Mouse (Mus musculus) megakaryocyte-erythroid progenitor cell, adult 5-6 weeks (primary cell): ENCODE measurements around the gene Oaf. TPM values are rescaled to one million over a fixed set of nuclear protein-coding genes. Genes with fewer than 3 reads are reported as not detected.

ENCODE experiments used
- ATAC-seq: replicated peaks from 2 replicates; pipeline ENCODE4 v1.8.0; 2016; ENCODE audit warnings: mild to moderate bottlenecking, inconsistent platforms; ENCODE audit not compliant: severe bottlenecking, poor library complexity, low FRiP score, low TSS enrichment
- total RNA-seq, 2 experiments: library from RNA; stranded (forward) in 1 of 2; stranded (reverse) in 1 of 2; fragments of 200-1000, 215-1000 nt in 1 of 2; fragments of >200 nt in 1 of 2; fragmentation: Nextera tagmentation in 1 of 2; gene quantifications; 2 replicates each; pipeline ENCODE4 v1.2.3; 2014 to 2017

Gene Oaf
- total RNA-seq, 2 experiments from 2014 or later = 17.9 to 23.8 TPM

GRCm38 (mm10) chr9:43228745-43229144 is 11.0 kb downstream of the Oaf start:
- no peak for ATAC-seq

- ATAC-seq = no peak
Observed at GRCm38 (mm10) chr9:43227626-43228025, 12.1 kb downstream of the Oaf start.

GRCm38 (mm10) chr9:43226573-43227160 is 13.0 kb downstream of the Oaf start:
- ATAC-seq = no peak

- no peak for ATAC-seq
Observed at GRCm38 (mm10) chr9:43225481-43225880, 14.2 kb downstream of the Oaf start.

- peak; percentile 51 for ATAC-seq
Observed at GRCm38 (mm10) chr9:43224771-43225355, 14.8 kb downstream of the Oaf start.

GRCm38 (mm10) chr9:43222429-43222715 is 17.3 kb downstream of the Oaf start:
- ATAC-seq = no peak

GRCm38 (mm10) chr9:43221643-43222428 is 17.9 kb downstream of the Oaf start:
- ATAC-seq = peak; percentile 43; the same call in 1 of the 2 replicates

- ATAC-seq = no peak
Observed at GRCm38 (mm10) chr9:43210771-43211450, 28.8 kb downstream of the Oaf start.

GRCm38 (mm10) chr9:43210190-43210682 is 29.5 kb downstream of the Oaf start, which contains the start of gene Pou2f3:
Pou2f3 (minus strand) TSS chr9:43210369.
- ATAC-seq = no peak

- ATAC-seq = no peak
Observed at GRCm38 (mm10) chr9:43206022-43206390, 33.7 kb downstream of the Oaf start.

- no peak for ATAC-seq
Observed at GRCm38 (mm10) chr9:43205343-43206021, 34.2 kb downstream of the Oaf start.

- peak; percentile 87 for ATAC-seq
Observed at GRCm38 (mm10) chr9:43200212-43200611, 39.5 kb downstream of the Oaf start.

- no peak for ATAC-seq
Observed at GRCm38 (mm10) chr9:43194001-43194400, 45.7 kb downstream of the Oaf start.

GRCm38 (mm10) chr9:43191561-43191960 is 48.1 kb downstream of the Oaf start:
- no peak for ATAC-seq

GRCm38 (mm10) chr9:43189021-43189356 is 50.7 kb downstream of the Oaf start:
- ATAC-seq = no peak

GRCm38 (mm10) chr9:43188309-43189020 is 51.2 kb downstream of the Oaf start:
- no peak for ATAC-seq

GRCm38 (mm10) chr9:43179614-43180013 is 60.1 kb downstream of the Oaf start:
- no peak for ATAC-seq

- no peak for ATAC-seq
Observed at GRCm38 (mm10) chr9:43178172-43178571, 61.5 kb downstream of the Oaf start.
